Mouse (Mus musculus) brain, embryonic 14.5 days (tissue): ENCODE data around the gene Myo6.

Experiments
- CTCF ChIP-seq: fragments of 200-500 bp; IDR thresholded peaks from 2 replicates; pipeline ENCODE4 v1.5.1; 2012; ENCODE audit warnings: inconsistent platforms, mild to moderate bottlenecking, moderate library complexity, borderline replicate concordance; ENCODE audit not compliant: insufficient read depth, insufficient read length; ENCODE audit errors: extremely low read depth
- POLR2A ChIP-seq: fragments of 200-500 bp; IDR thresholded peaks from 2 replicates; pipeline ENCODE4 v1.6.1; 2012; ENCODE audit warnings: mild to moderate bottlenecking, inconsistent platforms, borderline replicate concordance; ENCODE audit not compliant: poor library complexity, insufficient read depth, insufficient read length, severe bottlenecking; ENCODE audit errors: extremely low read depth

DNA sequence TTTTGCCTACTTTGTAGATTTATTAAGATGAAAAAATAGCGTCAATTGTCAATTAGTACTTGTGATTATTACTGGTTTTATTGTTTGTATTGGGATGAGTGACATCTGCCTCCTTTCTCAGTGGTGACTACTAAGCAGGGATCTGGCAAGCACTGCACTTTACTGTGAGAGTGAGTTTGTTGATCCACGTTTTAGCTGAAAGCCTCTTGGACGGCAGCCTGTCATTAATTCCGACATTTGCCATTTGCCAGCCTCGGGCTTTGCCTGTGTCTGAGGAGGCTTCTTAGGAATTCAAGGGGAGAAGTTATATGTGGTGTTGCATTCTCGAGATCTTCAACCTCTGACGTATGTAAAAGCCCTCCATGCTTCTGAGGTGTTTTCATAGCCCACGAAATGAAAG lies 168.6 kb downstream of the Myo6 start:
- TF ChIP-seq CTCF (no peak), POLR2A (no peak)
